Mouse (Mus musculus): Measurements from ENCODE around the gene Fads6. TPM values are rescaled to one million over a fixed set of nuclear protein-coding genes. Genes with fewer than 3 reads are reported as not detected.

Fads6 gene
- polyA plus RNA-seq, 1 experiment, result 1.9 TPM

- no peak overlapping the region for H3K4me3 ChIP-seq (ENCODE audit: insufficient read depth, low read length)
- TF ChIP-seq POLR2A (IDR thresholded peaks at IDR 0.05; ENCODE audit: borderline replicate concordance, low read depth, low read length), result no peak
- TF ChIP-seq CTCF (IDR thresholded peaks at IDR 0.05; ENCODE audit: low read depth, low read length), result no peak
- H3K27ac ChIP-seq (ENCODE audit: insufficient read depth, low read depth, low read length), result no peak overlapping the region
- peaks cover 6% of the 10 kb centered on the region for H3K4me1 ChIP-seq (ENCODE audit: control insufficient read depth, insufficient read depth, low read length)
These were observed 66.1 kb downstream of the Fads6 start for GRCm38 (mm10) chr11:115231168-115231915.

Other genes starting within 250 kb of the Fads6 start
- 542 and 670 TPM in 2 replicates for gene Cd300ld3, start 249.3 kb downstream of the Fads6 start, polyA plus RNA-seq (2012; ENCODE audit: insufficient read depth, insufficient read length, missing spikeins)
- 10.0 and 11.1 TPM in 2 replicates for gene Cd300e, start 235.5 kb downstream of the Fads6 start, polyA plus RNA-seq (2012; ENCODE audit: insufficient read depth, insufficient read length, missing spikeins)
- gene Rab37, start 206.2 kb downstream of the Fads6 start, polyA plus RNA-seq (2012; ENCODE audit: insufficient read depth, insufficient read length, missing spikeins), result not detected in 2 replicates
- gene Cd300lf, start 163.7 kb downstream of the Fads6 start, polyA plus RNA-seq (2012; ENCODE audit: insufficient read depth, insufficient read length, missing spikeins), result 1.9 and 2.9 TPM in 2 replicates
- 76.2 and 78.8 TPM in 2 replicates for gene Slc9a3r1, start 134.3 kb downstream of the Fads6 start, polyA plus RNA-seq (2012; ENCODE audit: insufficient read depth, insufficient read length, missing spikeins)
- 40.2 and 42.7 TPM in 2 replicates for gene Tmem104, start 110.2 kb downstream of the Fads6 start, polyA plus RNA-seq (2012; ENCODE audit: insufficient read depth, insufficient read length, missing spikeins)
- 23.5 and 24.0 TPM in 2 replicates for gene Nat9, start 109.8 kb downstream of the Fads6 start, polyA plus RNA-seq (2012; ENCODE audit: insufficient read depth, insufficient read length, missing spikeins)
- gene Grin2c, start 30.4 kb downstream of the Fads6 start, polyA plus RNA-seq (2012; ENCODE audit: insufficient read depth, insufficient read length, missing spikeins), result not detected in 2 replicates
- gene Fdxr, start 20.6 kb downstream of the Fads6 start, polyA plus RNA-seq (2012; ENCODE audit: insufficient read depth, insufficient read length, missing spikeins), result 7.8 and 9.6 TPM in 2 replicates
- not detected in 2 replicates for gene Otop2, start 9.5 kb upstream of the Fads6 start, polyA plus RNA-seq (2012; ENCODE audit: insufficient read depth, insufficient read length, missing spikeins)
- not detected in 2 replicates for gene Ush1g, start 24.4 kb upstream of the Fads6 start, polyA plus RNA-seq (2012; ENCODE audit: insufficient read depth, insufficient read length, missing spikeins)
- gene Otop3, start 37.1 kb upstream of the Fads6 start, polyA plus RNA-seq (2012; ENCODE audit: insufficient read depth, insufficient read length, missing spikeins), result not detected in 2 replicates
- 0.78 TPM in 1 of 2 replicates, not detected in the other for gene Hid1, start 70.1 kb upstream of the Fads6 start, polyA plus RNA-seq (2012; ENCODE audit: insufficient read depth, insufficient read length, missing spikeins)
- gene Cdr2l, start 84.3 kb upstream of the Fads6 start, polyA plus RNA-seq (2012; ENCODE audit: insufficient read depth, insufficient read length, missing spikeins), result 0.15 and 0.64 TPM in 2 replicates
- 38.2 and 49.0 TPM in 2 replicates for gene Mrpl58, start 106.1 kb upstream of the Fads6 start, polyA plus RNA-seq (2012; ENCODE audit: insufficient read depth, insufficient read length, missing spikeins)
- 393 and 435 TPM in 2 replicates for gene Atp5h, start 122.3 kb upstream of the Fads6 start, polyA plus RNA-seq (2012; ENCODE audit: insufficient read depth, insufficient read length, missing spikeins)
- 27.0 and 28.0 TPM in 2 replicates for gene Kctd2, start 122.5 kb upstream of the Fads6 start, polyA plus RNA-seq (2012; ENCODE audit: insufficient read depth, insufficient read length, missing spikeins)
- not detected in 2 replicates for gene Trim80, start 142.9 kb upstream of the Fads6 start, polyA plus RNA-seq (2012; ENCODE audit: insufficient read depth, insufficient read length, missing spikeins)
- not detected in 2 replicates for gene Slc16a5, start 164.8 kb upstream of the Fads6 start, polyA plus RNA-seq (2012; ENCODE audit: insufficient read depth, insufficient read length, missing spikeins)
- gene Armc7, start 178.0 kb upstream of the Fads6 start, polyA plus RNA-seq (2012; ENCODE audit: insufficient read depth, insufficient read length, missing spikeins), result 31.1 and 35.2 TPM in 2 replicates
- gene Nt5c, start 194.2 kb upstream of the Fads6 start, polyA plus RNA-seq (2012; ENCODE audit: insufficient read depth, insufficient read length, missing spikeins), result 66.3 and 79.3 TPM in 2 replicates
- 166 and 168 TPM in 2 replicates for gene Jpt1, start 216.7 kb upstream of the Fads6 start, polyA plus RNA-seq (2012; ENCODE audit: insufficient read depth, insufficient read length, missing spikeins)
- gene Sumo2, start 238.6 kb upstream of the Fads6 start, polyA plus RNA-seq (2012; ENCODE audit: insufficient read depth, insufficient read length, missing spikeins), result 303 and 332 TPM in 2 replicates

Data from bone marrow macrophage, adult 2 months (primary cell).